Mouse (Mus musculus) MEL (cell line): ENCODE measurements at regions not wholly inside any gene's neighbourhood (a gene's known extent, or its start where the extent isn't known, plus 50 kb on each side); places are given as distances from the start of the nearest gene placed in this dataset.

Experiments
- CTCF ChIP-seq, 3 experiments: IDR thresholded peaks in 2 of 3; conservative IDR thresholded peaks in 1 of 3; 2 replicates each; pipeline ENCODE4 v1.5.1; 2011 to 2012; ENCODE audit warnings: low read length in 3 of 3, low read depth in 2 of 3, mild to moderate bottlenecking in 2 of 3, improper control_type of control experiment in 1 of 3, inconsistent platforms in 1 of 3, mixed read lengths in 1 of 3, moderate library complexity in 1 of 3; ENCODE audit not compliant: control insufficient read depth in 1 of 3, insufficient read depth in 1 of 3, poor library complexity in 1 of 3, severe bottlenecking in 1 of 3
- EP300 ChIP-seq, 2 experiments: IDR thresholded peaks; 2 replicates each; pipeline ENCODE4 v1.6.1; 2011; ENCODE audit warnings: improper control_type of control experiment in 2 of 2, low read length in 2 of 2, low read depth in 1 of 2, mild to moderate bottlenecking in 1 of 2
- GABPA ChIP-seq: IDR thresholded peaks from 2 replicates; pipeline ENCODE4 v1.6.1; 2012; ENCODE audit warnings: low read depth, mild to moderate bottlenecking, inconsistent platforms, low read length, improper control_type of control experiment, moderate library complexity
- HCFC1 ChIP-seq: IDR thresholded peaks from 2 replicates; pipeline ENCODE4 v1.6.1; 2012; ENCODE audit warnings: low read depth, mild to moderate bottlenecking, inconsistent platforms, low read length, improper control_type of control experiment, moderate library complexity
- JUND ChIP-seq: IDR thresholded peaks from 2 replicates; pipeline ENCODE4 v1.6.1; 2011; ENCODE audit warnings: low read depth, mild to moderate bottlenecking, improper control_type of control experiment, low read length
- POLR2A ChIP-seq, 2 experiments: IDR thresholded peaks; 2 replicates each; pipeline ENCODE4 v1.6.1; 2011 to 2012; ENCODE audit warnings: low read length in 2 of 2, mild to moderate bottlenecking in 2 of 2, control low read depth in 1 of 2, improper control_type of control experiment in 1 of 2, low read depth in 1 of 2, moderate library complexity in 1 of 2; ENCODE audit not compliant: control insufficient read depth in 1 of 2, insufficient read depth in 1 of 2, poor library complexity in 1 of 2
- POLR2AphosphoS2 ChIP-seq: IDR thresholded peaks from 2 replicates; pipeline ENCODE4 v1.6.1; 2011; ENCODE audit warnings: low read length, improper control_type of control experiment
- SMC3 ChIP-seq: IDR thresholded peaks from 2 replicates; pipeline ENCODE4 v1.6.1; 2011; ENCODE audit warnings: low read depth, low read length, improper control_type of control experiment
- UBTF ChIP-seq: IDR thresholded peaks from 2 replicates; pipeline ENCODE4 v1.6.1; 2012; ENCODE audit warnings: low read depth, mild to moderate bottlenecking, inconsistent platforms, low read length, improper control_type of control experiment, moderate library complexity, borderline replicate concordance; ENCODE audit not compliant: insufficient read depth
- USF1 ChIP-seq: IDR thresholded peaks from 2 replicates; pipeline ENCODE4 v1.6.1; 2014; ENCODE audit warnings: low read depth, mild to moderate bottlenecking, inconsistent platforms, low read length, improper control_type of control experiment, moderate library complexity
- USF2 ChIP-seq, 2 experiments: IDR thresholded peaks; 2 replicates each; pipeline ENCODE4 v1.6.1; 2011 to 2012; ENCODE audit warnings: improper control_type of control experiment in 2 of 2, low read length in 2 of 2, borderline replicate concordance in 1 of 2, inconsistent platforms in 1 of 2, low read depth in 1 of 2, mild to moderate bottlenecking in 1 of 2; ENCODE audit not compliant: insufficient read depth in 1 of 2
- ZKSCAN1 ChIP-seq: IDR thresholded peaks from 2 replicates; pipeline ENCODE4 v1.6.1; 2012; ENCODE audit warnings: low read depth, mild to moderate bottlenecking, inconsistent platforms, low read length, improper control_type of control experiment, moderate library complexity
- ZMIZ1 ChIP-seq: IDR thresholded peaks from 2 replicates; pipeline ENCODE4 v1.6.1; 2012; ENCODE audit warnings: low read depth, mild to moderate bottlenecking, inconsistent platforms, low read length, improper control_type of control experiment, moderate library complexity
- ZNF384 ChIP-seq: IDR thresholded peaks from 2 replicates; pipeline ENCODE4 v1.6.1; 2012; ENCODE audit warnings: low read depth, mild to moderate bottlenecking, inconsistent platforms, low read length, improper control_type of control experiment

DNA sequence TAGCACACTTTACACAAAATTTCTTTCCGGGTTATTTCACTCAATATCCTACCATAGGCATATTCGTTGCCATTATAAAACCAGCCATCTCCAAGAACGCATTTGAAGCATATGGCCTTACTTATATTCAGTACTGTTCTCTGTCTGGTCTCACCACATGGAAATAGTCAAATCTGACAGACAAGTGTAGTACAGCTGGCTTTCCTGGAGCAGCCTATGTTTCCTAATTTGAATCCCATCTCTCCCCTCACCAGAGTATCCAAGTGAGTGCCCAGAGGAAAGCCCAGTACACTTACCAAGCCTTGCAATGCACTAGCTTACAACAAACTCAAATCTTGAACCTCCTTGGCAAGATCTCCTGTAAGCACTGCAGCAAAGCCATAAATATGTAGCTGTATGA is 363.4 kb upstream of the Clec14a start:
- TF ChIP-seq USF1 (no peak), CTCF (IDR thresholded peaks at IDR 0.05 in 2 of 3, conservative IDR thresholded peaks at IDR 0.05 in 1 of 3; ENCODE audit: control insufficient read depth in 1 of 3, insufficient read depth in 1 of 3, low read depth in 2 of 3, low read length in 3 of 3, poor library complexity in 1 of 3, severe bottlenecking in 1 of 3) (no peak), POLR2A (IDR thresholded peaks at IDR 0.05; ENCODE audit: control insufficient read depth in 1 of 2, insufficient read depth in 1 of 2, low read depth in 1 of 2, low read length in 2 of 2, poor library complexity in 1 of 2) (no peak), SMC3 (no peak), USF2 (IDR thresholded peaks at IDR 0.05; ENCODE audit: borderline replicate concordance in 1 of 2, insufficient read depth in 1 of 2, low read depth in 1 of 2, low read length in 2 of 2) (no peak), ZMIZ1 (no peak), UBTF (no peak), EP300 (IDR thresholded peaks at IDR 0.05; ENCODE audit: low read depth in 1 of 2, low read length in 2 of 2) (no peak), ZNF384 (no peak), HCFC1 (no peak), ZKSCAN1 (no peak), JUND (no peak), GABPA (no peak), POLR2AphosphoS2 (no peak)
